Mouse (Mus musculus): Measurements from ENCODE around the gene Olfm1. TPM values are rescaled to one million over a fixed set of nuclear protein-coding genes. Genes with fewer than 3 reads are reported as not detected.

Gene Olfm1
- polyA plus RNA-seq, 1 experiment from 2014 or later: 324 TPM

DNA sequence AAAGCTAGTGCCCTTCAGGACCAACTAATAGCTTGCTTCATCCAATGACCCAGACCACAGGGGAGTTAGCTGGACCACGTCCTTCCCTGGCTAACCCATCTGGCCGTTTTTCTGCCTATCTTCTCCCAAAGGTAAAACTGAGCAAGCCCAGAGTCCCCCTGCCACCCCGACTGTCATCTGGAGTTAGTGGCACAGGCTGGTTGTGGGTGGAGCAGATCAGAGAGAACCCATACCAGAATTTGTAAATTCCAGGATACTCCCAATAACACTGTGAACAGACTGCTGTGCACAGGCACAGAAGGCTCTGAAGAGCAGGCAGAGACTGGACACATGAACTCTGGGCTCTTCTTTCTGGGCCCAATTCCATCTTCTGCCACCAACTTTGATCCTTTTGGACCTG lies 82.6 kb downstream of the Olfm1 start:
- no peak overlapping the region for H3K27ac ChIP-seq (replicated peaks)
- WGBS: 72% methylated on average over 3 of the region's 3 CpGs
- H3K4me2 ChIP-seq: no peak overlapping the region
- no peaks in the 10 kb centered on the region for H3K27me3 ChIP-seq
- H3K9ac ChIP-seq: no peak overlapping the region
- no peak for ATAC-seq (ENCODE audit: low read depth)
- H3K9me3 ChIP-seq: no peaks in the 10 kb centered on the region
- no peak overlapping the region for H3K4me3 ChIP-seq
- no peaks in the 10 kb centered on the region for H3K36me3 ChIP-seq
- H3K4me1 ChIP-seq (replicated peaks): peaks cover 27% of the 10 kb centered on the region

DNA sequence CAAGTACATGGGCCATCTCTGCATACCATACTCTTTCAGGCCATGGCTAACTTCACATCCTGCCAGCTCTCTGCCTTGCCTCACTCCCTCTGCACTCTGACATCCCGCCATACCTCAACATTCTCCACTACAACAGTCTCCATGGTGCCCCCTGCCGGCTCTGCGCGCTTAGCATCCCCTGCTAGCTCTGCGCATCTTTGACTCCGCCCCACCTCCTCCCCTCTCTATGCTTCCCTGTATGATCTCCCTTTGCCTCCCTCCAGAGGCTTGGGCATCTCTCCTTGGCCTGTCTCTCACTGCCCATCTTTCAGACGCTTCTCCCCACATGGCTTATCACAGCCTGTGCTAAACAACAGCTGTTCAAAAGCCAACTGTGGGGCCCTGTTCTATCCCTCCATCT lies 85.4 kb downstream of the Olfm1 start:
- no peak overlapping the region for H3K4me3 ChIP-seq
- peaks cover 12% of the 10 kb centered on the region; the same call in 1 of the 2 replicates for H3K4me1 ChIP-seq (replicated peaks)
- no peak overlapping the region for H3K4me2 ChIP-seq
- no peaks in the 10 kb centered on the region for H3K27me3 ChIP-seq
- WGBS: 9% methylated on average over 7 of the region's 7 CpGs
- peak; percentile 41 for ATAC-seq (ENCODE audit: low read depth)
- H3K36me3 ChIP-seq: no peaks in the 10 kb centered on the region
- H3K9ac ChIP-seq: no peak overlapping the region
- H3K9me3 ChIP-seq: no peaks in the 10 kb centered on the region
- H3K27ac ChIP-seq (replicated peaks): no peak overlapping the region

DNA sequence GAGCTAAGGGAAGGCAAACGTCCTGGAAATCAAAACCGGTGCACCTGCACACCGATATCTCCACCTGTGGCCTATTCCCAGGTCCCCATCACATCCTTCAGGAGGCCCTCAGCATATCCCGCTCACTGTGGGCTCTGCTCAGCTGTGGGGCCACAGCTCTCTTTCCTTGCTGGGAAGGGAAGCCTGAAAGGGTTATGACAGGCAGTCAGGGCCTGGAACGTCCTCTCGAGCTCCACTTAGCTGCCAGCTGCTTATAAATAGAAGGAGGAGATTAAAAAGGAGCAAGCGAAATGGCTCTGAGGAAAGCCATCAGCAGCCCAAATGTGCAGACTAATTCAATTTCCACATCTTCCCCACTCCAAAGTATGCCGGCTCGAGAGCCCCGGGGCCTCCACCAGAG lies 86.1 kb downstream of the Olfm1 start:
- H3K27ac ChIP-seq (replicated peaks): no peak overlapping the region
- WGBS: 77% methylated on average over 10 of the region's 10 CpGs
- ATAC-seq (ENCODE audit: low read depth): no peak
- H3K4me1 ChIP-seq (replicated peaks): peaks cover 11% of the 10 kb centered on the region; the same call in 1 of the 2 replicates
- no peak overlapping the region for H3K4me3 ChIP-seq
- H3K9me3 ChIP-seq: no peaks in the 10 kb centered on the region
- H3K9ac ChIP-seq: peak overlapping the region; percentile 17; the same call in 1 of the 2 replicates
- no peaks in the 10 kb centered on the region for H3K27me3 ChIP-seq
- H3K36me3 ChIP-seq: no peaks in the 10 kb centered on the region
- H3K4me2 ChIP-seq: no peak overlapping the region

Other genes with a start within 250 kb of the Olfm1 start
- 0.27 TPM in 1 of 2 replicates, not detected in the other for gene Fcnb, start 108.1 kb upstream of the Olfm1 start, polyA plus RNA-seq (2015; fragmentation: Nextera tagmentation; extraction: Ambion mirVana)